Mouse (Mus musculus): Measurements from ENCODE around the gene Lrmda. TPM values are rescaled to one million over a fixed set of nuclear protein-coding genes. Genes with fewer than 3 reads are reported as not detected.

The Lrmda gene
- polyA plus RNA-seq, 1 experiment: not detected

GRCm38 (mm10) chr14:22144014-22144413, 124.5 kb downstream of the Lrmda start:
- whole genome bisulfite sequencing: 44% methylated on average over 3 of the region's 3 CpGs
- Histone ChIP-seq H3K4me3 (ENCODE audit: low read depth, low read length) (no peak overlapping the region), H3K27me3 (ENCODE audit: control insufficient read depth, insufficient read depth, low read length) (no peaks in the 10 kb centered on the region), H3K27ac (ENCODE audit: insufficient read depth, low read depth, low read length) (no peak overlapping the region), H3K36me3 (ENCODE audit: control insufficient read depth, insufficient read depth, low read length) (no peaks in the 10 kb centered on the region), H3K4me1 (ENCODE audit: control insufficient read depth, insufficient read depth, insufficient read length, low read length) (peaks cover 5% of the 10 kb centered on the region; the same call in 1 of the 2 replicates)
- no peak for TF ChIP-seq CTCF (IDR thresholded peaks at IDR 0.05; ENCODE audit: extremely low read depth, insufficient read length, insufficient replicate concordance, low read depth, low read length)
- TF ChIP-seq POLR2A (IDR thresholded peaks at IDR 0.05; ENCODE audit: low read depth, low read length): no peak

GRCm38 (mm10) chr14:22145863-22146262, 126.4 kb downstream of the Lrmda start:
- no peak overlapping the region for H3K4me3 ChIP-seq (ENCODE audit: low read depth, low read length)
- no peaks in the 10 kb centered on the region for H3K36me3 ChIP-seq (ENCODE audit: control insufficient read depth, insufficient read depth, low read length)
- H3K27me3 ChIP-seq (ENCODE audit: control insufficient read depth, insufficient read depth, low read length): no peaks in the 10 kb centered on the region
- H3K4me1 ChIP-seq (ENCODE audit: control insufficient read depth, insufficient read depth, insufficient read length, low read length): peaks cover 5% of the 10 kb centered on the region; the same call in 1 of the 2 replicates
- no peak overlapping the region for H3K27ac ChIP-seq (ENCODE audit: insufficient read depth, low read depth, low read length)
- 26% methylated on average over 4 of the region's 4 CpGs for WGBS
- TF ChIP-seq CTCF (IDR thresholded peaks at IDR 0.05; ENCODE audit: extremely low read depth, insufficient read length, insufficient replicate concordance, low read depth, low read length) (no peak), POLR2A (IDR thresholded peaks at IDR 0.05; ENCODE audit: low read depth, low read length) (no peak)

- no peak overlapping the region for H3K27ac ChIP-seq (ENCODE audit: insufficient read depth, low read depth, low read length)
- H3K4me1 ChIP-seq (ENCODE audit: control insufficient read depth, insufficient read depth, insufficient read length, low read length): peaks cover 5% of the 10 kb centered on the region; the same call in 1 of the 2 replicates
- TF ChIP-seq POLR2A (IDR thresholded peaks at IDR 0.05; ENCODE audit: low read depth, low read length) (no peak), CTCF (IDR thresholded peaks at IDR 0.05; ENCODE audit: extremely low read depth, insufficient read length, insufficient replicate concordance, low read depth, low read length) (no peak)
- no peaks in the 10 kb centered on the region for H3K27me3 ChIP-seq (ENCODE audit: control insufficient read depth, insufficient read depth, low read length)
- 35% methylated on average over 12 of the region's 12 CpGs for WGBS
- H3K4me3 ChIP-seq (ENCODE audit: low read depth, low read length): no peak overlapping the region
- H3K36me3 ChIP-seq (ENCODE audit: control insufficient read depth, insufficient read depth, low read length): no peaks in the 10 kb centered on the region
Measured at GRCm38 (mm10) chr14:22146508-22147044, 127.1 kb downstream of the Lrmda start.

GRCm38 (mm10) chr14:22147341-22148024, 128.0 kb downstream of the Lrmda start:
- no peak overlapping the region for H3K4me3 ChIP-seq (ENCODE audit: low read depth, low read length)
- no peak overlapping the region for H3K27ac ChIP-seq (ENCODE audit: insufficient read depth, low read depth, low read length)
- peaks cover 5% of the 10 kb centered on the region; the same call in 1 of the 2 replicates for H3K4me1 ChIP-seq (ENCODE audit: control insufficient read depth, insufficient read depth, insufficient read length, low read length)
- TF ChIP-seq POLR2A (IDR thresholded peaks at IDR 0.05; ENCODE audit: low read depth, low read length) (no peak), CTCF (IDR thresholded peaks at IDR 0.05; ENCODE audit: extremely low read depth, insufficient read length, insufficient replicate concordance, low read depth, low read length) (no peak)
- H3K27me3 ChIP-seq (ENCODE audit: control insufficient read depth, insufficient read depth, low read length): no peaks in the 10 kb centered on the region
- no peaks in the 10 kb centered on the region for H3K36me3 ChIP-seq (ENCODE audit: control insufficient read depth, insufficient read depth, low read length)
- WGBS: 63% methylated on average over 4 of the region's 4 CpGs

- Histone ChIP-seq H3K27ac (ENCODE audit: insufficient read depth, low read depth, low read length) (no peak overlapping the region), H3K4me1 (ENCODE audit: control insufficient read depth, insufficient read depth, insufficient read length, low read length) (no peaks in the 10 kb centered on the region), H3K27me3 (ENCODE audit: control insufficient read depth, insufficient read depth, low read length) (no peaks in the 10 kb centered on the region), H3K36me3 (ENCODE audit: control insufficient read depth, insufficient read depth, low read length) (no peaks in the 10 kb centered on the region), H3K4me3 (ENCODE audit: low read depth, low read length) (no peak overlapping the region)
- TF ChIP-seq CTCF (IDR thresholded peaks at IDR 0.05; ENCODE audit: extremely low read depth, insufficient read length, insufficient replicate concordance, low read depth, low read length): no peak
- no peak for TF ChIP-seq POLR2A (IDR thresholded peaks at IDR 0.05; ENCODE audit: low read depth, low read length)
- WGBS: 85% methylated on average over 13 of the region's 13 CpGs
Measured at GRCm38 (mm10) chr14:22152701-22153100, 133.2 kb downstream of the Lrmda start.

- 89% methylated on average over 8 of the region's 8 CpGs for WGBS
- H3K4me1 ChIP-seq (ENCODE audit: control insufficient read depth, insufficient read depth, insufficient read length, low read length): no peaks in the 10 kb centered on the region
- H3K27ac ChIP-seq (ENCODE audit: insufficient read depth, low read depth, low read length): no peak overlapping the region
Measured at GRCm38 (mm10) chr14:22154096-22154495, 134.6 kb downstream of the Lrmda start.

GRCm38 (mm10) chr14:22155034-22155433, 135.5 kb downstream of the Lrmda start:
- WGBS: 51% methylated on average over 2 of the region's 2 CpGs

More at GRCm38 (mm10) chr14:22154096-22154495, 134.6 kb downstream of the Lrmda start:
- Histone ChIP-seq H3K4me3 (ENCODE audit: low read depth, low read length) (no peak overlapping the region), H3K36me3 (ENCODE audit: control insufficient read depth, insufficient read depth, low read length) (no peaks in the 10 kb centered on the region), H3K27me3 (ENCODE audit: control insufficient read depth, insufficient read depth, low read length) (no peaks in the 10 kb centered on the region)
- no peak for TF ChIP-seq POLR2A (IDR thresholded peaks at IDR 0.05; ENCODE audit: low read depth, low read length)
- no peak for TF ChIP-seq CTCF (IDR thresholded peaks at IDR 0.05; ENCODE audit: extremely low read depth, insufficient read length, insufficient replicate concordance, low read depth, low read length)

More at GRCm38 (mm10) chr14:22155034-22155433, 135.5 kb downstream of the Lrmda start:
- no peaks in the 10 kb centered on the region for H3K4me1 ChIP-seq (ENCODE audit: control insufficient read depth, insufficient read depth, insufficient read length, low read length)
- H3K36me3 ChIP-seq (ENCODE audit: control insufficient read depth, insufficient read depth, low read length): no peaks in the 10 kb centered on the region
- H3K4me3 ChIP-seq (ENCODE audit: low read depth, low read length): no peak overlapping the region
- no peaks in the 10 kb centered on the region for H3K27me3 ChIP-seq (ENCODE audit: control insufficient read depth, insufficient read depth, low read length)
- H3K27ac ChIP-seq (ENCODE audit: insufficient read depth, low read depth, low read length): no peak overlapping the region
- no peak for TF ChIP-seq POLR2A (IDR thresholded peaks at IDR 0.05; ENCODE audit: low read depth, low read length)
- no peak for TF ChIP-seq CTCF (IDR thresholded peaks at IDR 0.05; ENCODE audit: extremely low read depth, insufficient read length, insufficient replicate concordance, low read depth, low read length)
